Mouse (Mus musculus) urinary bladder, postnatal 10 days (tissue): Measurements from ENCODE around the gene Egflam.

Experiments used
- DNase-seq: peaks from one replicate; pipeline ENCODE4 v3.0.0; 2022; ENCODE audit warnings: low spot score

Egflam gene

DNA sequence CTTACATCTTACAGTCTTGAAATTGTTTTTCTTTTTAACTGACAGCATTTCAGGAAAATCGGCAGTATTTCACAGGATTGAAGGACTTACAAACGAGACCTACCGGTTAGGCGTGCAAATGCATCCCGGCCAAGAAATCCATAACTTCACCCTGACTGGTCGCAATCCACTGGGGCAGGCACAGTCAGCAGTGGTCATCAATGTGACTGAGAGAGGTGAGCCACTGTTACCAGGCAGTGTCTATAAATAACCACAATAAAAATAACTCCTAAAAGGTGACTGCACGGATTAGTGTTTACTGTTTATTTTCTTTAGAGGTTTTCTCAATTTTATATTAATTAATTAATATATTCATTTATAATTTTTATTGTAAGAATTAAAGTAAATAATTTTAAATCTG, 224.8 kb downstream of the Egflam start:
- no peak for DNase-seq

GRCm38 (mm10) chr15:7172875-7173274, 225.3 kb downstream of the Egflam start:
- DNase-seq, result no peak

DNA sequence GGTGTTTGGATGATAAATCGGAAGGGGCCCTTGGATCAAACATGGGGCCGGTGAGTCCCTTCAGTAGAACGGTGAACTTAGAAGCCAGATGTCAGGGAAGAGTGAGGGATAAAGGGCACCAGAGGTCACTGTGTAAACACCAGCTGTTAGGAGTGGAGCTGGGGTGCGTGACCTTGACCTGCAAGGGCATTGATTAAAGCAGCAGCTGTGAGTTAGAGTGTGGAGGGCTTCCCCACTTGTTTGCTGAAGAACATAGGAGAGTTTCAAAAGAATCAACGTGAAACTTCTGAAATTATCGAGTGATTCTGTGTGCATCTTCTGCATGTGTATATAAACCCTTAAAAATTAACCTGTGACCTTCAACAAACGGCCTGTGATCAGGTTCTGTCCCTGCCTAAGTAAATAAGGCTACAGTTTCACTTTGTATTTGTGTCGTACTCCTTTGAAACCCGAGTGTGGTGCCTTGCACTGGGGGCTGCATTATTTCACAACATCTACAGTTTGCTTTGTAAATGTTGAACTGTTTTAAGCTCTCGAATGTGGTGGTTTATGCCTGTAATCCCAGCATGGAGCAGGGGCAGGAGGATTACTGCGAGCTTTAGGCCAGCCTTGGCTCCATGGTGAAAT, 230.2 kb downstream of the Egflam start:
- no peak for DNase-seq

DNA sequence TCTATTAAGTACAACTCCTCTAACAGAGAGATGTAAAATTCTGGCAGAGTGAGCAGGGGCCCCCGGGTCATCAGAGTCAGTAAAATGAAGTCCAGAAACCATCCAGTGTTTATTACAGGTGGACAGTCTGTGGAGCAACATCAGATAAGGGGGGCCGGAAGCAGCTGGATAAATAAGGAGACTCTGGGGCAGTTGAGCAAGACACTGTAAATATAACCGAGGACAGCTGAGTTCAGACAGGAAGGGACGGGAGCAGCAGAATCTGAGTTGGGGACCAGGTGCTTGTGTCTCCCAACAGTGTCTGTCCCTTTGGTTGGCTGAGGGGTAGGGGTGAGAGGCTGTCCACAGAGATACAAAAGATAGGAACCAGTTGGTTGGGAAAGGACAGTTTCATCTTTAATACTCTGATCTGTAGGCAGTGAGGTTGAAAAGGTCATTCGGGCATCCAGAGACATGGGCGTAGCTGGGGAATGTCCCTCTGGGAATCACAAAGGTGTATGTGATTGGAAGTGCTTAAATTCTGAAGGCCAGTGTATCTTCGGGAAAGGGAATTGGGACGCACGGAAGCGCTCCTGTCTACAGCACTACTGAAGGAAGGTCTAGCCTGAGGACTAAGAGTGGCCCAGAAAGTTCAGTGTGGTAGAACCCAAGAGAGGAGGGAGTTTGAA, 230.8 kb downstream of the Egflam start:
- DNase-seq, result no peak

DNA sequence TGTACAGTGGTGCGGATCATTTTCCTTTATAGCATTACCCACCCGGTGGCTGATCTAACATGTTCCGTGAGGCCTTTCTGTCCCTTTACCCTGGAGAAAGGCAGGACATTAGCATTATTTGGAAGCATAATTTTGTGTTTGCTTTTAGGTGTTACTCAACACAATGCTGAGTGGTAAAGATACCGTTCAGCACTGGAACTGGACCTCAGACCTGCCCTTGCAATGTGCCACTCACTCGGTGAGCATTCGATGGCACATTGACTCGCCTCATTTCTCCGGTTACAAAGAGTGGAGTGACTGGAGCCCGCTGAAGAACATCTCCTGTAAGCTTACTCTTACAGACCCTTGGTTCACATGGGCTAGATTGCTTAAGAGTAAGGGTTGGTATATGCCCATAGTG, 231.5 kb downstream of the Egflam start:
- DNase-seq, result no peak

DNA sequence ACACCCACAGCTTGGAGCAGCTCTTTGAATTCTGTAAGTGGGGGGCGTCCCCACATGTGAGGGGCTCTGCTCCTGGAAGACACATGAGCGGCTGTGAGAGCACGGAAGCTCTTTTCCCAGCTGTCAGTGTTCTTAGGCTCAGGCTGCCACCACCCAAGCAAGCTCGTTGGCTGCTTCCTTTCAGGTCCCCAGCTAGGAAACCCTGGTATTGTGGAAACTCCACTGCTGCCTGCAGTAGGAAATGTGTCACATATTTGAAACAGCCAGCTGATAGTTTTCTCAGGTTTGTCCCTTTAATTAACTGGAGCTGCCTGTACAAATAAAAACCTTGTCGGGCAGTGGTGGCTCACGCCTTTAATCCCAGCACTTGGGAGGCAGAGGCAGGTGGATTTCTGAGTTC, 234.3 kb downstream of the Egflam start:
- no peak for DNase-seq

DNA sequence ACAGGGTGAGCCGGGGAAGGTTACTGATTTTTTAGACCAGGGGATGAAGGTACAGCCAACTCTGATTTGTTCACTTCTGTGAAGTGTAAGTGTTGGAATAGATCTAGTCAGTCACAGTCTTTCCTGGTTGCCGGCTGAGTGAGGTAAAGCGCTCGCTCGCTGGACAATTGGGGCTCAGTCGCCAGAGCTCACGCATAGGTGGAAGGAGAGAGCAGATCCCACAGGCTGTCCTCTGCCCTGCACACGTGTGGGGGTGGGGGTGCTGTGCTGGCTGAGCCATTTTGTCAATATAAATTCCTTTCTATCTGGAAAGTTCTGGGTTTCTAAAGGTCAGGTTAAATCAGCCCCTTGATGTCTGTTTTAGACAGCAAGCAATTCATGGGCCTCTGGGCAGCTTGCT, 237.9 kb downstream of the Egflam start:
- DNase-seq, result no peak

DNA sequence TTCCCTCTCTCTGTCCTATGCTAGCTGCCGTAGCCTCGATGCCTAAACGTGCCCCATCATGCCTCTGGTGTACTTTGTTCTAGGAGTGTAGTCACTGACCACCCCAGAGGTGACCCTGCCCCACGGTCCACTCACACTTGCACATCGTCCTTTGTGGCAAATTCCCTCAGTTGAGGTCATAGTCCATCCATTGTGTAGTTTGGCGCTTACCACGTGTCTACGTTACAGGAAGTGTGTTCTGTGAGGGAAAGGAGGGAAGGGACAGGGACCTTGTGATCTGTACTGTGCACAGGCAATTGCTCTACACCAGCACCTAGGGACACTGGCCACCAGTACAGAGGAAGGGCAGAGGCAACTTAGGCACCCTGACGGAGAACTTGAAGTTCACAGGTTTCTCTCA, 238.3 kb downstream of the Egflam start:
- DNase-seq, result no peak

- no peak for DNase-seq
Observed at GRCm38 (mm10) chr15:7157658-7158057, 240.5 kb downstream of the Egflam start.
